Mouse (Mus musculus) lung, postnatal 0 days (tissue): Measurements from ENCODE around the gene Cyren. TPM values are rescaled to one million over a fixed set of nuclear protein-coding genes. Genes with fewer than 3 reads are reported as not detected.
A peak's percentile ranks its signal among the peaks of the same experiment; 100 is the strongest.

ENCODE experiments used
- ATAC-seq: fragments of 200-750 bp; cut with Nextera tagmentation; 2 replicates; pipeline ENCODE4 v1.8.0; 2017; ENCODE audit warnings: moderate library complexity
- DNase-seq: peaks from one replicate; pipeline ENCODE4 v3.0.0-alpha.2; 2016; ENCODE audit warnings: low spot score
- H3K27ac ChIP-seq: fragments of 300-500 bp; sonication (generic); 2 replicates; pipeline ENCODE4 v1.5.1; 2014; ENCODE audit warnings: antibody characterized with exemption, mild to moderate bottlenecking, low read length, mixed read lengths
- H3K27me3 ChIP-seq: fragments of 300-500 bp; sonication (generic); replicated peaks from 2 replicates; pipeline ENCODE4 v1.6.1; 2014; ENCODE audit warnings: low read length, mixed read lengths; ENCODE audit not compliant: insufficient read depth
- H3K36me3 ChIP-seq: fragments of 300-500 bp; sonication (generic); 2 replicates; pipeline ENCODE4 v1.6.1; 2014; ENCODE audit warnings: low read length, mixed read lengths; ENCODE audit not compliant: insufficient read depth
- H3K4me1 ChIP-seq: fragments of 300-500 bp; sonication (generic); 2 replicates; pipeline ENCODE4 v1.6.1; 2014; ENCODE audit warnings: antibody characterized with exemption, low read depth, low read length, mixed read lengths; ENCODE audit not compliant: insufficient read depth
- H3K4me2 ChIP-seq: fragments of 300-500 bp; sonication (generic); replicated peaks from 2 replicates; pipeline ENCODE4 v1.6.1; 2014; ENCODE audit warnings: low read depth, mild to moderate bottlenecking, low read length, moderate library complexity, mixed read lengths
- H3K4me3 ChIP-seq: fragments of 300-500 bp; sonication (generic); 2 replicates; pipeline ENCODE4 v1.5.1; 2014; ENCODE audit warnings: low read depth, low read length
- H3K9ac ChIP-seq: fragments of 300-500 bp; sonication (generic); replicated peaks from 2 replicates; pipeline ENCODE4 v1.6.1; 2014; ENCODE audit warnings: low read depth, mild to moderate bottlenecking
- H3K9me3 ChIP-seq: fragments of 300-500 bp; sonication (generic); 2 replicates; pipeline ENCODE4 v1.6.1; 2016; ENCODE audit warnings: low read length, mixed read lengths
- CTCF ChIP-seq: IDR thresholded peaks from 2 replicates; pipeline ENCODE4 v1.5.1; 2016; ENCODE audit warnings: antibody characterized with exemption, mild to moderate bottlenecking
- EP300 ChIP-seq: IDR thresholded peaks from 2 replicates; pipeline ENCODE4 v1.6.1; 2016; ENCODE audit warnings: antibody characterized with exemption, mild to moderate bottlenecking, control low read depth
- WGBS: fragments of 180-500 bp; shearing (Covaris S2); extraction: QIAGEN DNeasy Blood & Tissue Kit; methylation state at CpG from one replicate; pipeline ENCODE4 v1.1.7; 2014; 5-methylcytosine and 5-hydroxymethylcytosine counted together
- polyA plus RNA-seq: library from polyadenylated mRNA; unstranded; fragments of >200 nt; fragmentation: Nextera tagmentation; extraction: Ambion mirVana; gene quantifications from 2 replicates; pipeline ENCODE4 v1.2.1, GENCODE M21; 2015

The Cyren gene
- polyA plus RNA-seq, 1 experiment from 2014 or later, result 12.6 TPM

GRCm38 (mm10) chr6:34866786-34867185, 11.1 kb downstream of the Cyren start:
- TF ChIP-seq CTCF (no peak), EP300 (no peak)
- no peak overlapping the region; the same call in 1 of the 2 replicates for H3K4me2 ChIP-seq
- no peaks in the 10 kb centered on the region for H3K27me3 ChIP-seq
- H3K4me3 ChIP-seq, result no peak overlapping the region
- no peaks in the 10 kb centered on the region for H3K36me3 ChIP-seq
- no peak overlapping the region for H3K9ac ChIP-seq
- H3K4me1 ChIP-seq, result peaks cover 51% of the 10 kb centered on the region
- H3K9me3 ChIP-seq, result no peaks in the 10 kb centered on the region
- DNase-seq (peak; percentile 35), ATAC-seq (peak; percentile 3)
- H3K27ac ChIP-seq, result peak overlapping the region; percentile 95
- WGBS, result 48% methylated on average over 8 of the region's 8 CpGs

- H3K4me2 ChIP-seq, result peak overlapping the region; percentile 32; the same call in 1 of the 2 replicates
- H3K4me1 ChIP-seq, result peaks cover 51% of the 10 kb centered on the region
- WGBS, result 22% methylated on average over 7 of the region's 7 CpGs
- no peaks in the 10 kb centered on the region for H3K27me3 ChIP-seq
- no peak overlapping the region for H3K9ac ChIP-seq
- no peaks in the 10 kb centered on the region for H3K9me3 ChIP-seq
- DNase-seq, result peak; percentile 92
- TF ChIP-seq EP300 (peak; percentile 97), CTCF (no peak)
- ATAC-seq, result peak; percentile 90
- H3K27ac ChIP-seq, result peak overlapping the region; percentile 95
- no peaks in the 10 kb centered on the region for H3K36me3 ChIP-seq
- no peak overlapping the region for H3K4me3 ChIP-seq
Observed at GRCm38 (mm10) chr6:34865711-34866593, 11.9 kb downstream of the Cyren start.

GRCm38 (mm10) chr6:34865213-34865612, 12.6 kb downstream of the Cyren start:
- WGBS, result 27% methylated on average over 5 of the region's 5 CpGs
- Histone ChIP-seq H3K4me1 (peaks cover 50% of the 10 kb centered on the region), H3K9me3 (no peaks in the 10 kb centered on the region), H3K27ac (peak overlapping the region; percentile 95), H3K4me2 (peak overlapping the region; percentile 32), H3K36me3 (no peaks in the 10 kb centered on the region), H3K9ac (no peak overlapping the region), H3K4me3 (no peak overlapping the region), H3K27me3 (no peaks in the 10 kb centered on the region)
- no peak for ATAC-seq
- no peak for TF ChIP-seq EP300
- TF ChIP-seq CTCF, result no peak
- no peak for DNase-seq

GRCm38 (mm10) chr6:34863786-34864514, 13.9 kb downstream of the Cyren start:
- H3K36me3 ChIP-seq, result no peaks in the 10 kb centered on the region
- H3K4me2 ChIP-seq, result peak overlapping the region; percentile 49
- peaks cover 40% of the 10 kb centered on the region for H3K4me1 ChIP-seq
- WGBS, result 60% methylated on average over 9 of the region's 9 CpGs
- H3K27ac ChIP-seq, result peak overlapping the region; percentile 84
- H3K9ac ChIP-seq, result peak overlapping the region; percentile 27
- H3K4me3 ChIP-seq, result peak overlapping the region; percentile 38
- DNase-seq (no peak), ATAC-seq (no peak)
- no peaks in the 10 kb centered on the region for H3K9me3 ChIP-seq
- TF ChIP-seq EP300 (no peak), CTCF (no peak)
- no peaks in the 10 kb centered on the region for H3K27me3 ChIP-seq

- Histone ChIP-seq H3K9me3 (no peaks in the 10 kb centered on the region), H3K4me1 (peaks cover 31% of the 10 kb centered on the region), H3K27me3 (no peaks in the 10 kb centered on the region), H3K9ac (peak within 1 kb of the TSS; percentile 27), H3K4me3 (peak within 1 kb of the TSS; percentile 38), H3K4me2 (peak within 1 kb of the TSS; percentile 49), H3K27ac (peak within 1 kb of the TSS; percentile 84), H3K36me3 (no peaks in the 10 kb centered on the region)
- TF ChIP-seq CTCF (no peak), EP300 (peak; percentile 65; the same call in 1 of the 2 replicates)
- DNase-seq (peak; percentile 93), ATAC-seq (peak; percentile 60)
- 13% methylated on average over 11 of the region's 11 CpGs for WGBS
Observed at GRCm38 (mm10) chr6:34862791-34863403, 15.0 kb downstream of the Cyren start, which contains the start of gene Tmem140. Gene Tmem140, plus strand, starts transcription at chr6:34863146.

GRCm38 (mm10) chr6:34862381-34862780, 15.5 kb downstream of the Cyren start:
- DNase-seq (peak; percentile 61), ATAC-seq (no peak)
- no peaks in the 10 kb centered on the region for H3K36me3 ChIP-seq
- H3K4me2 ChIP-seq, result peak overlapping the region; percentile 49
- peaks cover 28% of the 10 kb centered on the region for H3K4me1 ChIP-seq
- no peaks in the 10 kb centered on the region for H3K27me3 ChIP-seq
- H3K9ac ChIP-seq, result peak overlapping the region; percentile 27; the same call in 1 of the 2 replicates
- H3K9me3 ChIP-seq, result no peaks in the 10 kb centered on the region
- peak overlapping the region; percentile 84 for H3K27ac ChIP-seq
- WGBS, result 77% methylated on average over 6 of the region's 6 CpGs
- H3K4me3 ChIP-seq, result peak overlapping the region; percentile 38
- TF ChIP-seq CTCF (no peak), EP300 (no peak)
